ENCODE assay signal across 14 mouse cellular contexts in genomic region chr2:30325296-30325695, GRCm38 (mm10).
"Had no signal": no experiment of that assay in that cellular context is flagged by ENCODE, and none has a peak within 500 bp of the region (broad histone marks: within the 10 kb centered on the region; RNA-seq: fewer than 3 reads in every experiment).

No protein-coding gene starts in this region.

- DNase-seq: gastrocnemius, postnatal 14 days; gastrocnemius, postnatal 36 days; heart, adult 11 months; heart, adult 2 months; heart, postnatal 14 days; heart, postnatal 36 days; kidney, adult 11 months; kidney, adult 2 months; kidney, adult 9 months; kidney, postnatal 10 days; kidney, postnatal 25 days; layer of hippocampus, adult 9-11 months; layer of hippocampus, postnatal 36 days; left cerebral cortex, postnatal 4 days had no signal
